Mouse (Mus musculus) spleen, postnatal 4 days (tissue): ENCODE results near the gene Klf17.
A peak's percentile ranks its signal among the peaks of the same experiment; 100 is the strongest.
"Not testable (repeated sequence)": the region's sequence is repeated elsewhere in the genome, so short reads cannot be mapped to it uniquely, and the experiment has no call there.

Experiments
- DNase-seq, 2 experiments: peaks; one replicate each; pipeline ENCODE4 v3.0.0; 2022; ENCODE audit warnings: low spot score in 2 of 2

Klf17 gene

DNA sequence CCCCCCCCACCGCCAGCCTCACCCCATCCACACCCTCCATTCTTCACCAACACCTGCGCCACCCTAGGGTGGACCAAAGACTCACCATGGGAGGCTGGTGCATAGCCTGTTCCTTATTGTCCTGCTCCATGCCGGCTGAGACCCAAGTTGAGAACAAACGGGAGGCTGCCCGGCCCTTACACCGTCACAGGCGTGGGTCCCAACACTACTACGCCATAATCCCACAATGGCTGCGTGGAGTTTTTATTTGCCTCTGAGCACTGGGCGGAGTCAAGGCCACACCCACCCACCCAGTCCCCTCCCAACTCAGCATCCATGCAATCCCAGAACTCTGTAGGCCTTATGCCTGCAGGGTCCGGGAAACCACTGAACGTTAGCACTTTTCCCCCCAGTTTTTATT is at the start of gene Klf17:
Klf17 (minus strand) TSS at position 233 of the 400 bp plus-strand sequence.
- DNase-seq = no peak

DNA sequence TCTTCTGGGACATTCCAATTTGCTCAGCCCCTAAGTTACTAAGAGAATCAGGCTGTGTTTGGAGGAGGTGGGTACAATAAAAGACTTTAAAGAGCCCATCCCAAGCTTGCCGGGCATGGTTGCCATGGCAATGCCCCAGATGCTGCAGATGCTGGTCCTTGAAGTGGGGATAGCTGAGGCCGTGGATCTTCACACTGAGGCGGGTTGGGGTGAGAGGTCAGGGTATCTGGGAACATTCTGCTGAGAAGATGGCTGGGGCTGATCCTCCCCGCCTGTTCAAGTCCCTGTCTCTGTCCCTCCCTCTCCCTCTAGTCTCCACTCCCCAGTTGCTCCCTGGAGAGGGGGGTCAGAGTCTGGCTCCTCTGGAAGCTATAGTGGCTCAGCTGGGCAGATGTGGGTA is 48.9 kb upstream of the Klf17 start:
- no peak for DNase-seq

- DNase-seq = no peak
Measured at GRCm38 (mm10) chr4:117813591-117814192, 48.2 kb upstream of the Klf17 start.

DNA sequence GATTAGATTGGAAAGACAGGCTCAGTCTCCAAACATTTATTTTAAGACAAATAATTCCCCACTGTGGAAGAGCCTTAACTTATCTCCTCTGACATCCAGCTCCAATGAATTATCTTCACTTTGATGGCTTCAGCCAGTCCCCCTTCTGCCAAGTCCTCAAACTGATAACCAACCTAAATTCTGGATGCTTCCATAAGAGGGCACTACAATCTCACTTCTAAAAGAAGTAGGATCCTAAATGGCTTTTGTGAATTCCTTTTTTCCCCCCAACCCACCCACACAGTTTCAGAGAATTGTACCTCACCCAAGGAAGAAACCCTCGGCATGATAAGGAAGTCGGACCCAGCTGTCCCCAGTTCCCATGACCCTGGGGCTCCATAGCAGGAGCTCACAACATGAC is 45.5 kb upstream of the Klf17 start:
- DNase-seq = no peak

DNA sequence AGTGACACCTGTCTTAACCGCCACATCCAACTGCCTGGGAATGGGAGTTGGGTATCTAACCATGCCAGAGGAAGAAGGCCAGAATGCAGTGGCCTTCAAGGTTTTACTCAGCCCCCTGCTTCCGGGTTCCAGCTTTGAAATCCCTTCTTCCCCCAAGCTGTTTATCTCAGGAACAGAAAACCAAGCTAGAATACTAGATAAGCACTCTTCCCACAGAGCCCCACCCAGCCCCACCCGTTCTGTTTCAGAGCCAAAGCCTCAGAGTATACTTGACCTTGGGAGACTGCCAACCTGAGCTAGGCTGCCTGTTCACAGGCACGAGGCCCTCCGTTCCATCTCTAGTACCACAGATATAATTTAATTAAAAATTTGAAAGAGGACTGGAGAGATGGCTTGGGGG is 41.5 kb upstream of the Klf17 start:
- DNase-seq = peak in 1 of 2 experiments; percentile 57

- DNase-seq = no peak
Measured at GRCm38 (mm10) chr4:117799904-117800303, 34.5 kb upstream of the Klf17 start.

GRCm38 (mm10) chr4:117788308-117788707 is 22.9 kb upstream of the Klf17 start:
- no peak for DNase-seq

DNA sequence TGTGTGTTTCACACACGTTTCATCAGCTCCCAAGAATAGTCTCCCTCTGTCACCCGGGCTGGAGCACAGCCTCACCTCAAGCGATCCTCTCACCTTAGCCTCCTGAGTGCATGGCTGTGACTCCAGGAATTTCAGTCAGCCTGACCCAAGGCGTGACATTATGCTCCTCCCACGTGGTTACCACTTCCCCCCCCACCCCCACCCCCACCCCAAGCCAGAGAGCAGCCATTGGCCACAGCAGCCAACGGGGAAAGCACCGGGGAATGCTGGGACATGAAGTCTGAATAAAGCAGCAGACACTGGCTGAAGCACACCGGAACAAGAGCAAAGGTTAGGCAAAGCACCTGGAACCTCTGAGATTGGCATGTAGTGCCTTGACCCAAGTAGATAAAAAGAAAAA is 21.5 kb upstream of the Klf17 start:
- no peak for DNase-seq

- no peak for DNase-seq
Measured at GRCm38 (mm10) chr4:117782908-117783307, 17.5 kb upstream of the Klf17 start.

DNA sequence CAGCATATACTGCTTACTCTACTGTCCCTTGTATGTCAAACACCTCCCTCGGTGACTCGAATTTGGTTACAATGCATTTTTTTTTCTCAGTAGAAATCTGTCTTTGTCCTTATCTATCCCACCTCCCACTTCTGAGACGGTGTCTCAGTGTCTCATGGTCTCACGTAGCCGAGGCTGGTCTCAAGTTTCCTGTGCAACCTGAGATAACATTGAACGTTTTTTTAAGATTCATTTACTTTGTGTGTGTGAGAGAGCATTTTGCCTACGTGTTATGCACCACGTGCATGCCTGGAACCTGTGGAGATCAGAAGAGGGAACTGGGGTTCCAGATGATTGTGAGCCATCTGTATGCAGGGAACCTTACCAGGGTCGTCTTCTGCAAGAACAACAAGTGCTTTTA is 7.5 kb upstream of the Klf17 start:
- DNase-seq = no peak

- DNase-seq = peak; percentile 52 to 78
Measured at GRCm38 (mm10) chr4:117770935-117771334, 5.5 kb upstream of the Klf17 start.

DNA sequence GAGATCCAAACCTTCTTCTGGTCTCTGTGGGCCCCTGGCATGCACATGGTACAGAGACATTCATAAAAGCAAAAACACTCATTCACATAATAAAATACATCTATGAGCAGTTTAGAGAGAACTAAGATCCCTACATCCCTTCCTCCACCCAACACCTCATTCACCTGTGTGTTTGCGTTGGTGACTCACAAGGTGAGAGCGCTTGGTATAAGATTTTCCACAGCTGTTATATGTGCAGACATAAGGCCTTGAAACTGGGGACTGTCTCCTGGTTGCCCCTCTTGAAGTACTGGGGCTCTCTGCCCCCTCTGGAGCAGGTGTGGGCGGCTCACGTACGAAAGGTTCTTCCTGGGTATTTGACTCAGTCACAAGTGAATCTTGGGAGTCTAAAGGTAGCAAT is 5.3 kb downstream of the Klf17 start:
- DNase-seq = no peak

DNA sequence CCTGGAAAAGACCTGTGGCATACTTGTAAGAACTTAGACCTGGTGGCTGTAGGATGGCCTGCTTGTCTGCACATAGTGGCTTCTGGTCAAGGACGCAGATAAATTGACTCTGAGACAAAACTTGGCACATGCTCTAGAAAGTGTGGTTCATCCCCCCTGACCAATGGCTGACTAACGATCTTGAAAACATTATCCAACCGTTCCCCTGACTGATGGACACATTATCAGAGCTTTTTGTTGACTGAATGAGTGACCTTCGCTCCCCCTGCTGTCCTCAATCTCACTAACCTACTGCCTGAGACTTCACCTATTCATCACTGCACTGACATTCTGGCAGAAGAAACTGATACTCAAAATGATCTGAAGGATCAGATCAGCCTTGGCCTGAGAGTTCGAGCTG is 13.0 kb downstream of the Klf17 start:
- DNase-seq = not testable (repeated sequence)

GRCm38 (mm10) chr4:117737559-117737958 is 27.9 kb downstream of the Klf17 start:
- DNase-seq = no peak

DNA sequence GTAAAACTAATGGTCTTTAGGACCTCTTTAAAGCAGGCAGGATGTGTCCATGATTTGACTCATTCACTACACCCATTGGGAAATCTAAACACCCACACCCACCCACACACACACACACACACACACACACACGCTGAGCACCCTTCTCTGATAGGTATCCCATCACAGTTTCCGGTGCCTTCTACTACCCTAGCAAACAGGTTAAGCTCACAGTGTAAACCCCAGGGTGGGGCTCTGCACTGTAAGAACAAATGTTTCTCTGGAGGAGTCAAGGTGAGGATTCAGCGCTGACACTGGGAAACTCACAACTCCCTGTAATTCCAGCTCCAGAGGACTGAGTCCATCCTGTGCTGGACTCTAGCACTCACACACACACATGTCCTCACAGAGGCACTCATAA is 33.5 kb downstream of the Klf17 start:
- no peak for DNase-seq

- DNase-seq = no peak
Measured at GRCm38 (mm10) chr4:117724112-117724511, 41.3 kb downstream of the Klf17 start, which contains the start of gene Gm12845. TSS of gene Gm12845 (plus strand) at chr4:117724412.

- DNase-seq = no peak
Measured at GRCm38 (mm10) chr4:117713303-117714098, 51.9 kb downstream of the Klf17 start.

DNA sequence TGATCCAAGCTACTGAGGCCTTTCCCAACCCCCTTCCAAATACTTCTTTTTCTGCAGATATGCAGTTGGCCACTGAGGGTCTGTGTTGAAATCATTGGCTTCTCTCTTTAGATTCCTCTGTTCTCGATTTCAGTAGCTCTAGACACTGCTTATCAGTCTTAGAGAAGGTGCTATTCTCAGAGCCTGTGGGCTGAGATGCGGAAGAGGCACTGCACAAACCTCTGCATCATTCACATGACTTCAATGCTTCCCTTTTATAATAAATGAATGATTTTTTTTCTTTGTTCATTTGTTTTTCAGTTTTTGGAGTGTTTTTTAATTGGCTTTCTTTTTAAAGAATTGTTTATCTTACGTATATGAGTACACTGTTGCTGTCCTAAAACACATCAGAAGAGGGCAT is 53.1 kb downstream of the Klf17 start:
- no peak for DNase-seq

- DNase-seq = no peak
Measured at GRCm38 (mm10) chr4:117708780-117709550, 56.5 kb downstream of the Klf17 start.
